Mouse (Mus musculus) erythroblast, embryonic 14.5 days (primary cell): Measurements from ENCODE around the gene Hist1h3d. TPM values are rescaled to one million over a fixed set of nuclear protein-coding genes. Genes with fewer than 3 reads are reported as not detected.
"Not testable (repeated sequence)": the region's sequence is repeated elsewhere in the genome, so short reads cannot be mapped to it uniquely, and the experiment has no call there.

Experiments used
- H3K27me3 ChIP-seq: 2 replicates; pipeline ENCODE4 v1.6.1; 2012; ENCODE audit warnings: inconsistent platforms; ENCODE audit not compliant: control insufficient read depth
- H3K36me3 ChIP-seq: 2 replicates; pipeline ENCODE4 v1.6.1; 2012; ENCODE audit warnings: mild to moderate bottlenecking, inconsistent platforms; ENCODE audit not compliant: control insufficient read depth
- H3K4me1 ChIP-seq: 2 replicates; pipeline ENCODE4 v1.6.1; 2012; ENCODE audit warnings: inconsistent platforms; ENCODE audit not compliant: control insufficient read depth
- H3K4me3 ChIP-seq: replicated peaks from 2 replicates; pipeline ENCODE3; 2012; ENCODE audit warnings: moderate library complexity, mild to moderate bottlenecking, inconsistent platforms
- H3K9me3 ChIP-seq: 2 replicates; pipeline ENCODE4 v1.6.1; 2012; ENCODE audit warnings: low read length, inconsistent platforms, mixed read lengths; ENCODE audit not compliant: control insufficient read depth
- GATA1 ChIP-seq: IDR thresholded peaks from 2 replicates; pipeline ENCODE4 v1.6.1; 2012; ENCODE audit warnings: low read length, inconsistent platforms, mixed read lengths
- TAL1 ChIP-seq: IDR thresholded peaks from 3 replicates; pipeline ENCODE4 v1.6.1; 2012; ENCODE audit warnings: low read length, inconsistent platforms, mixed read lengths
- polyA plus RNA-seq: library from polyadenylated mRNA; stranded (reverse); fragments of >175 nt; gene quantifications from 2 replicates; pipeline ENCODE4 v1.2.3, GENCODE M21; 2012

Gene Hist1h3d
- polyA plus RNA-seq, 1 experiment, result 4.7 TPM

DNA sequence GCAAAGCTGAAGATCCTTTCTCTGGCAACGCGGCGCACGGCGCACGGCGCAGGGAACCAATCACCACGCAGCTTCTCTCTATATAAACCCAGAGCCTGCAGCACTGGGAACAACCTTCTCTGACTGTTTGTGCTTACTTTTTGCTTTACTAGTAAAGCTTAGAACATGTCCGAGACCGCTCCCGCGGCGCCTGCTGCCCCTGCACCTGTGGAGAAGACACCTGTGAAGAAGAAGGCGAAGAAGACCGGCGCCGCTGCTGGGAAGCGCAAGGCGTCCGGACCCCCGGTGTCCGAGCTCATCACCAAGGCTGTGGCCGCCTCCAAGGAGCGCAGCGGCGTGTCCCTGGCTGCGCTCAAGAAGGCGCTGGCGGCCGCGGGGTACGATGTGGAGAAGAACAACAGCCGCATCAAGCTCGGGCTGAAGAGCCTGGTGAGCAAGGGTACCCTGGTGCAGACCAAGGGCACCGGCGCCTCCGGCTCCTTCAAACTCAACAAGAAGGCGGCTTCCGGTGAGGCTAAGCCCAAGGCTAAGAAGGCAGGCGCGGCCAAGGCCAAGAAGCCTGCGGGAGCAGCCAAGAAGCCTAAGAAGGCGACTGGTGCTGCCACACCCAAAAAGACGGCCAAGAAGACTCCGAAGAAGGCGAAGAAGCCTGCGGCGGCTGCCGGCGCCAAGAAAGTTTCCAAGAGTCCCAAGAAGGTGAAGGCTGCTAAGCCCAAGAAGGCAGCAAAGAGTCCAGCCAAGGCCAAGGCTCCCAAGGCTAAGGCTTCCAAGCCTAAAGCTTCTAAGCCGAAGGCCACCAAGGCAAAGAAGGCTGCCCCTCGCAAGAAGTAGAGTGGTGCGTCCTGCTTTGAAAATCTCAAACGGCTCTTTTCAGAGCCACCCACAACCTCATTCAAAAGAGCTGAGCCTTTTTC is 20.4 kb upstream of the Hist1h3d start:
- no peak for TF ChIP-seq GATA1
- TF ChIP-seq TAL1, result no peak

DNA sequence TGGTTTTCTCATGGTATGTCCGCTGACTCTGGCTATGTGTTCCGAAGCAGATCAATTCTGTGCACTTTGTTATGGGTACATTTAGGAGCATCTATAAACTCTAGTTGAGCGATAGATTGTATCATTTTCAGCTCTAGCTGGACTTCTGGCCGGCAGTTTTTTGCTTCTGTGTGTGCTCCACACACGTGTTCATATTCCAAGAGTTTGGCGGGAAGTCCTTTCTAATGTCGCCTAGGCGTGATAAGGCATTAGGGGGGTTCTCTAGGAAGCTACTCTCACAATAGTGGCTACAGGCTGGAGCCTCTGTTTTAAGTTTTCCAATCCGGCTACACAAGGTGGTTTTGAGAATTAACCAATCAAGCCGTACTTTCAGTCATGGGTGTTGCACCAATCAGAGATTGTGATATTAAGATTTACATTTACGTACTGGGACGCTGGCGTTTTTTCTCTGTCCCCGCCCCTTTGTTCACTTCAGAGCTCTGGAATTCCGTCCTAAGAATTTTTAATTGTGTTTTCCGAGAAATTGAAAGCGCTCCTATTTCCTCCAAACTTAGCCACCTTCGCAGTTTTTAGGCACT is 19.6 kb upstream of the Hist1h3d start:
- Histone ChIP-seq H3K36me3 (no peaks in the 10 kb centered on the region; the same call in 1 of the 2 replicates), H3K9me3 (no peaks in the 10 kb centered on the region), H3K4me3 (peak overlapping the region; percentile 80), H3K4me1 (peaks cover 65% of the 10 kb centered on the region), H3K27me3 (no peaks in the 10 kb centered on the region)
- no peak for TF ChIP-seq TAL1
- no peak for TF ChIP-seq GATA1

More for the DNA sequence above, 20.4 kb upstream of the Hist1h3d start:
- H3K27me3 ChIP-seq, result no peaks in the 10 kb centered on the region
- no peaks in the 10 kb centered on the region; the same call in 1 of the 2 replicates for H3K36me3 ChIP-seq
- H3K4me1 ChIP-seq, result peaks cover 68% of the 10 kb centered on the region
- peak overlapping the region; percentile 80 for H3K4me3 ChIP-seq
- no peaks in the 10 kb centered on the region for H3K9me3 ChIP-seq

DNA sequence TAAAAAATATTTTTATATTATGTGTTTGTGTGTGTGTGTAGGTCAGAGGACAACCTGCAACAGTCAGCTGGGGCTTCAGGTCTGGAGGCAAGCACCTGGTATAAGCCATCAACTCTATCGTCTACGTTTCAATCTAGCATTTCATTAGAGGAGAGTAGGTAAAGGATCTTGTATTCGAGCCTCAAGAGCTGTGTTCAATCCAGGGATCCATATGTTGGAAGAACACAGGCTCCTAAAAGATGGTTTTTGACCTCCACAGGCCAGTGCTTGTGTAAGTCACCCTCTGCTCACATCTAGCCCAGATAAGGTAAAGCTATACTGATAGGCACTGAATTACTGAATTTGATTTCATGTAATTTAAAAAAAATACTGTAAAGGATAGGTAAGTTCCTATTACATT is 18.7 kb upstream of the Hist1h3d start:
- Histone ChIP-seq H3K27me3 (no peaks in the 10 kb centered on the region), H3K4me1 (peaks cover 56% of the 10 kb centered on the region), H3K4me3 (peak overlapping the region; percentile 80), H3K36me3 (no peaks in the 10 kb centered on the region; the same call in 1 of the 2 replicates), H3K9me3 (no peaks in the 10 kb centered on the region)
- TF ChIP-seq TAL1 (no peak), GATA1 (no peak)

DNA sequence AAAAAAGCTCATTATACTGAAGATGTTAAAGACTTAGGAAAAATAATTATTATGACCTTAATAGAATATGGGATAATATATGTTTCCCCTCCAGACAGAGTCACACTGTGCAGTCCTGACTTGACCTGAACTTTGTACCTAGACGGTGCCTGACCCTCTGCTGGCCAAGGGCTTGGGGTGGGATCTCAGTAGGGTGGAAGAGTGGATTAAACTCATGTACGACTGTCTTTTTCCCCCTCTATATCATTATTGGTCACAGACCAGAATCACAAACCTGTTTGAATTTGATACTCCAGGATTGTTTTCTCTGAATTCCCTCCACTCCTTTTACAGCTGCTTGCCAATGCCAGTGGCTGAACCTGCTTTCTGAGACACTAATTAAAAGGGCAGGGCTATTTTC is 14.9 kb upstream of the Hist1h3d start:
- not testable (repeated sequence) for H3K27me3 ChIP-seq, H3K9me3 ChIP-seq, H3K36me3 ChIP-seq
- Histone ChIP-seq H3K4me3 (peak overlapping the region; percentile 56), H3K4me1 (peaks cover 51% of the 10 kb centered on the region)

DNA sequence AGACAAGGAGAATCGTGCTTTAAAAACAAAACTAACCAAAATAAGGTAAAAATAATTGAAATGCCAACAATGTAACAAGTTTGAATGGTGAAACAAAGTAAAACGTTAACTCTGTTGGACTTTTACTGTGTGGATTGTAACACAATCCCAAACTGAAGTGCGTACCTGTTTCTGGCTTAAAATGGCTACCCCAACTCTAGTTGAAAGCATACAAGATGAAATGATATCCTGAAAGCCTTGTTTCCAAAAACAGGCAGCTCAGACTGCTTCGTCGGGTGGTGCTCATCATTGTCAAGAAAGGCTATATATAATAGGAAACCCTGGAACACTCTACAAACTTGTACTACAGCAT is 14.1 kb upstream of the Hist1h3d start:
- H3K36me3 ChIP-seq, H3K9me3 ChIP-seq, H3K27me3 ChIP-seq: not testable (repeated sequence)
- peaks cover 54% of the 10 kb centered on the region for H3K4me1 ChIP-seq
- peak overlapping the region; percentile 53 for H3K4me3 ChIP-seq

DNA sequence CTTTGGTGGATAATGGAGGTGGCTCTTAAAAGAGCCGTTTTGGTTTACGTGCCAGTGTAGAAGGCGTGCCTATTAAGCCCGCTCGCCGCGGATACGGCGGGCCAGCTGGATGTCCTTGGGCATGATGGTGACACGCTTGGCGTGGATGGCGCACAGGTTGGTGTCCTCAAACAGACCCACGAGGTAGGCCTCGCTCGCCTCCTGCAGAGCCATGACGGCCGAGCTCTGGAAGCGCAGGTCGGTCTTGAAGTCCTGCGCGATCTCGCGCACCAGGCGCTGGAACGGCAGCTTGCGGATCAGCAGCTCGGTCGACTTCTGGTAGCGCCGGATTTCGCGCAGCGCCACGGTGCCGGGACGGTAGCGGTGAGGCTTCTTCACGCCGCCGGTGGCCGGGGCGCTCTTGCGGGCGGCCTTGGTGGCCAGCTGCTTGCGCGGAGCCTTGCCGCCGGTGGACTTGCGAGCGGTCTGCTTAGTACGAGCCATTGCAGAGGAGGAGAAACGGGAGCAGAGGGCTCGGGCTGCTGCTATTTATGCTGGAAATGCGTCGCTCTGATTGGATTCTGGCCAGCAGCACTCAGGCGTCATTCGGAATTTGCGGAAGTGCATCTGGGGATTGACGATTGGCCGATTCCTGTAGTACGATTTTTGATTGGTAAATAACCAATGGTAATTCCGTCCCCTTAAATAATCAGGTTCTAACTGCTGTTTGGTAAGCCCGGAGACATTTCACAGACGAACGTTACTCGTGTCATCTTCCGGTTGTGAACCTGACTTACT is 13.5 kb upstream of the Hist1h3d start, which contains the start of gene Hist1h3e:
TSS of gene Hist1h3e (minus strand) at position 487 of the 777 bp plus-strand sequence.
- Histone ChIP-seq H3K4me1 (peaks cover 54% of the 10 kb centered on the region), H3K4me3 (peak within 1 kb of the TSS; percentile 60)
- H3K36me3 ChIP-seq, H3K9me3 ChIP-seq, H3K27me3 ChIP-seq: not testable (repeated sequence)

DNA sequence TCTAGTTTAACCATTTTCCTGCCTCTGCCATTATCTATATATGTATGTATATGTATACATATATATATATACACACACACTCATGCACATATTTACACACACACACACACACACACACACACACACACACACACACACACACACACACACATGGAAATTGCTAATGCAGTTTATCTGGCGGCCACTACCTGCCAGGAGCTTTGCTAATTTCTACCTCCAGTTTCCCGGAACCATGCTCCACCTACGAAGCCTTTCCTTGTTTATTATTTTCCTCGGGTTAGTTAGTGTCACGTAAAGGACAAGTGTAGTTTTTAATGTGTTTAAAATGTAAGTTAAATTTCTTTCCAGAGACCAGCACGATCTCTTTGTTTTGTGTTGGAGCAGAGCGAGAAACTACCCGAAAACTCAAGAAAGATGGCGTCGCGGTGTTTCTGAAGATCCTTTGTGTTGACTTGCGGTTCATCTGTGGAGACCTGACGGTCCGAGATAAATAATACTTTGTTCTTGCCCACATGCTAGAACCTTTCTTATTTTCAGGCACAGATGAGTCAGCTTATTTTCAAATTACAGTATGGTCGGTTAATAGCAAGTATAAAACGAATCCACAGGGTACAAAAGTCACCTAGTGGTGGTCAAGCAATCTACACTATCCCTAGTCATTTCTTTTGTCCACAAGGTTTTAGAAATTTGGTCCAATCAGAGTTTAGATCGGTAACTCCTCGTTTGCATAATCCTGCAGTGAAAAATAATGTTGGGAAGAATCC is 12.7 kb upstream of the Hist1h3d start:
- no peaks in the 10 kb centered on the region for H3K27me3 ChIP-seq
- H3K9me3 ChIP-seq, result no peaks in the 10 kb centered on the region
- H3K4me1 ChIP-seq, result peaks cover 57% of the 10 kb centered on the region
- peak overlapping the region; percentile 60 for H3K4me3 ChIP-seq
- H3K36me3 ChIP-seq, result no peaks in the 10 kb centered on the region
- TF ChIP-seq TAL1, result no peak
- no peak for TF ChIP-seq GATA1

DNA sequence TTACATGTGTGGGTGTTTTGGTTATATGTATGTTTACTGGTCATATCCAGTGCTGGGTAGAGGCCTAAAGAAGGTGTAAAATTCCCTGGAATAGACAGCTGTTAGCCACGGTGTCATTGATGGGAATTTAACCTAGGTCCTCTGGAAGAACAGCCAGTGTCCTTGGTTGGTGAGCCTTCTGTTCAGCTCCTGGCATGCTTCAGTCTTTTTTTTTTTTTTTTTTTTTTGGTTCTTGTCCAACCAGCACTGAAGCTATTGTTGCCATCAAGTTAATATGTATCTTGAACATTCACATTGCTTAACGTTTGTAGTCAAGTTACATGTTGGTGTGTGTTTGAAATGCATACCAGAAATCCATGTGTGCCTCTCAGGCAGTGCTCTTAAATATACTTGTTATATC is 11.1 kb upstream of the Hist1h3d start:
- H3K36me3 ChIP-seq, result no peaks in the 10 kb centered on the region
- H3K27me3 ChIP-seq, result no peaks in the 10 kb centered on the region
- H3K4me3 ChIP-seq, result no peak overlapping the region
- no peaks in the 10 kb centered on the region for H3K9me3 ChIP-seq
- TF ChIP-seq TAL1 (no peak), GATA1 (no peak)
- peaks cover 55% of the 10 kb centered on the region for H3K4me1 ChIP-seq

DNA sequence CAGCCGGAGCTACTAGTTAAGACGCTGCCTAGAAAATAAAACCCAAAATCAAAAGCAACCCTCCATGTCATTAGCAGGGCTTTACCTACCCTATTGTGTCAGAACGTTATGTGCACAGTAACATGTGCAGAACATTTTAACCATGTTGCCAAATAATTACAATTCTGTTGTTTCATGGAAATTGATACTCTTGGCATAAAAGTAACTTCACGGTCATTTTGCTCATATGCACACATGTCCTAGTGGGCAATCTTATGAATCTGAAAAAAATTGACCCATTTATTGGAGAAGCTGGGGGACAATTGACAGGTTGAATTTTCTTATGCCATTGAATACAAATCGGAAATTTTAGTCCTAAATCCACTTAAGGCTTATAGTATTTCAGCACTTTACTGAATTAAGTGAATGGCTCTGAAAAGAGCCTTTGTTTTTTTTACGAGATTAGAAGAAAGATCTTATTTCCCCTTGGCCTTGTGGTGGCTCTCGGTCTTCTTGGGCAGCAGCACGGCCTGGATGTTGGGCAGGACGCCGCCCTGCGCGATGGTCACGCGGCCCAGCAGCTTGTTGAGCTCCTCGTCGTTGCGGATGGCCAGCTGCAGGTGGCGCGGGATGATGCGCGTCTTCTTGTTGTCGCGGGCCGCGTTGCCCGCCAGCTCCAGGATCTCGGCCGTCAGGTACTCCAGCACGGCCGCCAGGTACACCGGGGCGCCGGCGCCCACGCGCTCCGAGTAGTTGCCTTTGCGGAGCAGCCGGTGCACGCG is 5.1 kb upstream of the Hist1h3d start:
- H3K9me3 ChIP-seq, H3K27me3 ChIP-seq, H3K36me3 ChIP-seq: not testable (repeated sequence)
- peaks cover 43% of the 10 kb centered on the region for H3K4me1 ChIP-seq
- H3K4me3 ChIP-seq, result peak overlapping the region; percentile 68
